Mouse (Mus musculus) c-Kit-positive CD71-positive TER-119-positive erythroid progenitor cells, embryonic 14.5 days (primary cell): ENCODE measurements around the gene Olfr544.

Experiments used
- DNase-seq: peaks from one replicate; pipeline ENCODE4 v3.0.0-alpha.2; 2013; ENCODE audit warnings: low spot score

Olfr544 gene

GRCm38 (mm10) chr7:102477377-102477776, 10.7 kb downstream of the Olfr544 start:
- no peak for DNase-seq

DNA sequence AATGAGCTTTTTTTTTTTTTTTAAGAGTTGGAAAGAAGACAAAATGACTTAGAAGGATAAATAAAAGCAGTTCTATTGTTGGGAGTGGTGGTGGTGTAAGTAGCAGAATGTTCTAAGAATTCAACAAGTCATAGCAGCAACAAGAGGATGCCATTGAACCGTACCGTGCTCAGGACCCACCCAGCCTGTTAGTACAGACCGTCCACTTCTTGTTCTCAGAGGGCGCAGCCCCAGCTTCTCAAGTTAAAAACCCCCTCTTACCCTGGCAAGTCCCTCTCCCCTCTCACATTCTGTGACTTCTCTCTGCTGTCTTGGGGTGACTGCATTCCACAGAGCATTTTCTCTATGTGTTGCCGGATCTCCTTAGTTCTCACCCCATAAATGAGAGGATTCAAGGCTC, 11.5 kb downstream of the Olfr544 start:
- no peak for DNase-seq

DNA sequence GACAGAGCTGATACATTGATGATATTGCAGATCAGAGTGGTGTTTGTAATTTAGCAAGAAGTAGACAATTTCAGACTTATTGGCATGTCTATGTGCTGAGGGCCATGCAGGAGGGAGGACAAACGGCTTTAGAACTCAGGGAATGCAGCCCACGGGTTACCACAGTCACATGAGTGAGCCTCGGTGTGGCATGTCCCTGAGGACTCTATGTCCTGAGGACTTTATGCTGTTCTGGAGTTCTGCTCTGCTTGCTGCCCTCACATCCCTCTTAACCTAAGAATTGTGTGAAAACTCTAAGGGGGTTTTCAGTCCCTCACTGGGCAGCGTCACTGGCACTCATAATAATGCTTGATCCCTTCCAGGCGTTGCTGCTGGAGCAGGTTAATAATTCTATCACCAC, 15.4 kb downstream of the Olfr544 start:
- DNase-seq: no peak

GRCm38 (mm10) chr7:102467566-102467965, 20.5 kb downstream of the Olfr544 start:
- no peak for DNase-seq

GRCm38 (mm10) chr7:102458618-102459380, 29.3 kb downstream of the Olfr544 start:
- no peak for DNase-seq

GRCm38 (mm10) chr7:102446438-102446837, 41.7 kb downstream of the Olfr544 start:
- no peak for DNase-seq

DNA sequence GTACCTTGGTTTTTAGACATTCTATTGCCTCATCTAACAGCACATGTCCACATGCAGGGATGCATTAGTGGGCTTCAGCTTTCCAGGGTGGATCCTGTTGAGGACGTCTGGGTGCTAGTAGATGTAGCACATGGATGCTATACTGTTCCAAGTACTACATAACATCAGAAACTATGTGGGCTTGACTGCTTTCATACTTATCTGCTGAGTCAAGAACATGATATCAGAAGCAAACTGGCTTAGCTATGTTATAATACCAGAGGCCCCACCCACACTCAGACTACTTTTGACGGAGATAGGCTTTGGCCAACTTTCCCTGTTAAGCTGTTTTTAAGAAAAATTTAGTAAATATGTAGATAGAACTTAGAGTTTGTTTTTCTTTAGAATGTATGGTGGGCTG, 43.8 kb downstream of the Olfr544 start:
- peak; percentile 77 for DNase-seq

DNA sequence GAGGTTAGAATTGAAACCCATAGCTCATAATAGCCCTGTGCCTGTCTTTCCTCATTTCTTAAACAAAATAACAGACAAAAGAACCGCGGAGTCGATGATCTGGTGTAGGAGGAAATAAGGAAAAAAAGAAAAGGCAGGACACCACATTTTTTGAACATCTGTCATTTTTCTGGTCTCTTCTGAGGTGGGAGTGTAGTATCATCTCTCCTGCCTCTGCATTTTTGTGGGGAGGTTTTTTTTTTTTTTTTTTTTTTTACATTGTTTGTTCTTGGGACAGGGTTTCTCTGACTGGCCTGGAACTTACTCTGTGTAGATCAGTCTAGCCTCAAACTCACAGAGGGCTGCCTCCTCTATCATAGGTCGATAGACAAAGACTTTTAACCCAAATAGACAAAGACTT, 45.7 kb downstream of the Olfr544 start:
- no peak for DNase-seq

DNA sequence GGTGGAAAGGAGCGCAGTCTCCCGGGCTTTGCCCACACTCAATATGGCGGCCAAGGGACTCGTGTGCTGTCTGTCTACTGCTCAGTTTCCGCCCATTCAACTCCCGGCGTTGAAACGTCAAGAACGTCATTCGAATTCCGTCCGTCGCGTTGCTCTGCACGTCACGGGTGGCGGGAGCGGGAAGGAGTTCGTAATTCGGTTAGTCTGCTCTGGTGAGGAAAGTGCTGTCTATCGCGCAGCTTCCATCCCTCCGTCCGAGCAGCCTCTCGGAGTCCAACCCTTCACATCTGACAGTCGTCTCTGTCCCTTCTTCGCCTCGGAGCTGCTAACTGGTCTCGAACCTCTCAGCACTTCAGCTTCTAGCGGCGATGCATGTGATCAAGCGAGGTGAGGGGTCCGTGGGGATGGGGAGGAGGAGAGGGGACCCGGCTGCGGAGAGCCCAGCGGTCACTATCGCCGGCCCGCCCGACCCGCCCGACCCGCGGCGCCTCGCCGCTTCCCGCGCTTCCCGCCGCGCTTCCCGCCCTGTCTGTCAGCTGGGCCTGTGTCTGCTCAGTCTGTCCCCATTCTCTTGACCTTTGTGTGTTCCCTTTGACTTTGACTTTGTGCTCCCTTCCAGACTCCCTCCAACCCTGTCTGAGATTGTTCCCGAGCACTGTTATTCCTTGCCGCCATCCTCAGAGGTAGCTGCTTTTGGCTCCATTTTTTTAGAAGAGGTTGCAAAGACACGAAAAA, 46.3 kb downstream of the Olfr544 start, which contains the start of gene Rrm1:
TSS of gene Rrm1 (plus strand) at position 39 of the 735 bp plus-strand sequence.
- peak; percentile 98 for DNase-seq

DNA sequence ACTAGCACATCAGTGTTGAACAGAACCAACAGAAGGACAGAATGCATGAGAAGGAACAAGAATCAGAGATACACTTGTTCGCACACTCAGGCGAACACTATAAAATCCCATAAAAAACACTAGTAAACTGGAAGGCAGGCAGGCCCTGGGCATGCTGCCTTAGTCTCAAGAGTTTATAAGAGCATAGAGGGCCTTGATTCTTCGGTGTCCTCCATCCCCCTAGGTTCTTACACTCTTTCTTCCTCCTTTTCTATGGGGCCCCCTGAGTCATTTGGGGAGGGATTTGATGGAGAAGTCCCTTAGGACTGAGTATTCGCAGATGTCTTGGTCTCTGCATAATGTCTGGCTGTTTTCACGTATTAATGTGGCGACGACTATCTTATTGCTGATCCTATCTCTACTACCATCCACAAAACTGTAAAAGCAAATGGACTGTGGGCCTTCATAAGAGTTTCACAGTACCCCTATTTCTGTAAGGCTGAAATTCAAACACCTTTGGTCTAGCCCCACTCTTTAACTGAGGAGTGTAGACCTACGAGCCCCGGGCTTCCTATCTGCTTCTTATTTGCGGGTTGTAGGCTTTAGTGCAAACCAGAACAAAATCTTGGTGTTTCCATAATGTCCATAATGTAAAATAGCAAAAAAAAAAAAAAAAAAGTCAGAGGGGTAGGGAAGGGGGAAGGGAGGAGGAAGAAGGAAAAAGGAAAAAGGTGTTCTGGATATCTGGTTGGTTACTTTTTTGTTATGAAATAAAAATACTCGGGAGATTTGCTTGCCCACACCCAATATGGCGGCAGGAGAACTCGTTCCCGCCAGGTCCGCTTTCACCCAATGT, 47.1 kb downstream of the Olfr544 start:
- no peak for DNase-seq

DNA sequence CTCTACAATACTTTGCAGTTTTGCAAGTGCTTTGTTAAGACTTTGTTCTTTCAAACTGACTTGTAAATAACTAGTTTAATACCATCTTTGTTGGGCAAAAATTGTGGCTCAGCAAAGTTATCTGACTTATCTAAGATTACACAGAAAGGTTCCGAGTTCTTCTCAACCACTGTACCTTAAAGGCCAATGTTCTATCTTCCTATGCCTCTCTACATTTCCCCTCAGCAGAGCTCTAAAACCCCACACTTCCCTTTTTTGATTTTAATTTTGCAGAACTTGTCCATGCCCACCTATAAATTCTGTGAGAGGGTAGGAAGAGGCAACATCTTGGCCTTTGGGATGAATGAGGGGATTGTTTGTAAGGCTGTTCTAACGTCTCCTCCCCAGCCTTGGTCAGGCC, 53.8 kb downstream of the Olfr544 start:
- no peak for DNase-seq
